Mouse (Mus musculus): ENCODE measurements around the gene Gng3. TPM values are rescaled to one million over a fixed set of nuclear protein-coding genes. Genes with fewer than 3 reads are reported as not detected.

Gene Gng3
- polyA plus RNA-seq, 1 experiment from 2014 or later, result 0.62 TPM

GRCm38 (mm10) chr19:8820424-8820956 lies 18.5 kb downstream of the Gng3 start:
- Histone ChIP-seq H3K4me3 (peak overlapping the region; percentile 100), H3K27me3 (replicated peaks) (no peaks in the 10 kb centered on the region), H3K36me3 (peaks cover 56% of the 10 kb centered on the region), H3K9ac (peak overlapping the region; percentile 99), H3K4me2 (peak overlapping the region; percentile 84), H3K27ac (peak overlapping the region; percentile 100), H3K4me1 (peaks cover 47% of the 10 kb centered on the region), H3K9me3 (replicated peaks) (no peaks in the 10 kb centered on the region)
- under 1% methylated on average over 48 of the region's 48 CpGs for WGBS (ENCODE audit: insufficient replicate concordance)
- ATAC-seq, result peak; percentile 63

- Histone ChIP-seq H3K27me3 (replicated peaks) (no peaks in the 10 kb centered on the region), H3K4me2 (peak within 1 kb of the TSS; percentile 84), H3K9ac (peak within 1 kb of the TSS; percentile 99), H3K4me1 (peaks cover 47% of the 10 kb centered on the region), H3K36me3 (peaks cover 56% of the 10 kb centered on the region), H3K9me3 (replicated peaks) (no peaks in the 10 kb centered on the region), H3K27ac (peak within 1 kb of the TSS; percentile 100), H3K4me3 (peak within 1 kb of the TSS; percentile 100)
- ATAC-seq, result peak; percentile 92
- under 1% methylated on average over 83 of the region's 83 CpGs for WGBS (ENCODE audit: insufficient replicate concordance)
Observed at GRCm38 (mm10) chr19:8819596-8820423, 19.2 kb downstream of the Gng3 start, which contains the start of gene Hnrnpul2. Gene Hnrnpul2 (plus strand): TSS chr19:8820010.

GRCm38 (mm10) chr19:8818801-8819595 lies 20.0 kb downstream of the Gng3 start, which contains the start of gene Ttc9c:
Gene Ttc9c (minus strand): TSS chr19:8819333.
- peak within 1 kb of the TSS; percentile 84 for H3K4me2 ChIP-seq
- peak within 1 kb of the TSS; percentile 100 for H3K27ac ChIP-seq
- H3K4me1 ChIP-seq, result peaks cover 47% of the 10 kb centered on the region
- H3K27me3 ChIP-seq (replicated peaks), result no peaks in the 10 kb centered on the region
- peak within 1 kb of the TSS; percentile 99 for H3K9ac ChIP-seq
- H3K4me3 ChIP-seq, result peak within 1 kb of the TSS; percentile 100
- H3K36me3 ChIP-seq, result peaks cover 55% of the 10 kb centered on the region
- no peaks in the 10 kb centered on the region for H3K9me3 ChIP-seq (replicated peaks)
- 1% methylated on average over 33 of the region's 33 CpGs for WGBS (ENCODE audit: insufficient replicate concordance)
- peak; percentile 81 for ATAC-seq

GRCm38 (mm10) chr19:8818301-8818798 lies 20.6 kb downstream of the Gng3 start:
- 14% methylated on average over 14 of the region's 14 CpGs for WGBS (ENCODE audit: insufficient replicate concordance)
- no peak for ATAC-seq
- peak overlapping the region; percentile 100 for H3K4me3 ChIP-seq

GRCm38 (mm10) chr19:8817001-8817400 lies 22.0 kb downstream of the Gng3 start:
- H3K9me3 ChIP-seq (replicated peaks), result no peaks in the 10 kb centered on the region
- H3K9ac ChIP-seq, result peak overlapping the region; percentile 14
- H3K27me3 ChIP-seq (replicated peaks), result no peaks in the 10 kb centered on the region
- H3K27ac ChIP-seq, result 0 out of 2 replicates have a peak overlapping the region, but pooled peaks have one; percentile 1
- ATAC-seq, result no peak
- H3K4me3 ChIP-seq, result peak overlapping the region; percentile 100; the same call in 1 of the 2 replicates
- peaks cover 55% of the 10 kb centered on the region for H3K36me3 ChIP-seq
- peak overlapping the region; percentile 84 for H3K4me2 ChIP-seq
- WGBS (ENCODE audit: insufficient replicate concordance), result 74% methylated on average over 3 of the region's 3 CpGs
- H3K4me1 ChIP-seq, result peaks cover 34% of the 10 kb centered on the region

More at GRCm38 (mm10) chr19:8818301-8818798, 20.6 kb downstream of the Gng3 start:
- H3K4me1 ChIP-seq, result peaks cover 47% of the 10 kb centered on the region
- no peaks in the 10 kb centered on the region for H3K27me3 ChIP-seq (replicated peaks)
- no peaks in the 10 kb centered on the region for H3K9me3 ChIP-seq (replicated peaks)
- H3K36me3 ChIP-seq, result peaks cover 55% of the 10 kb centered on the region
- H3K9ac ChIP-seq, result peak overlapping the region; percentile 99
- H3K4me2 ChIP-seq, result peak overlapping the region; percentile 84
- peak overlapping the region; percentile 100 for H3K27ac ChIP-seq

GRCm38 (mm10) chr19:8815812-8816211 lies 23.2 kb downstream of the Gng3 start:
- Histone ChIP-seq H3K36me3 (peaks cover 64% of the 10 kb centered on the region), H3K4me3 (no peak overlapping the region), H3K9me3 (replicated peaks) (no peaks in the 10 kb centered on the region), H3K4me2 (no peak overlapping the region), H3K9ac (peak overlapping the region; percentile 12; the same call in 1 of the 2 replicates), H3K27ac (no peak overlapping the region), H3K27me3 (replicated peaks) (no peaks in the 10 kb centered on the region), H3K4me1 (peaks cover 31% of the 10 kb centered on the region)
- ATAC-seq, result no peak
- 84% methylated on average over 11 of the region's 11 CpGs for WGBS (ENCODE audit: insufficient replicate concordance)

- no peak for ATAC-seq
- Histone ChIP-seq H3K36me3 (peaks cover 64% of the 10 kb centered on the region), H3K27me3 (replicated peaks) (no peaks in the 10 kb centered on the region), H3K9ac (no peak overlapping the region), H3K4me1 (peaks cover 21% of the 10 kb centered on the region), H3K4me2 (no peak overlapping the region), H3K4me3 (no peak overlapping the region), H3K27ac (peak overlapping the region; percentile 12), H3K9me3 (replicated peaks) (no peaks in the 10 kb centered on the region)
- 87% methylated on average over 5 of the region's 5 CpGs for WGBS (ENCODE audit: insufficient replicate concordance)
Observed at GRCm38 (mm10) chr19:8806810-8807209, 32.2 kb downstream of the Gng3 start.

- H3K36me3 ChIP-seq, result peaks cover 42% of the 10 kb centered on the region
- no peak overlapping the region for H3K4me3 ChIP-seq
- no peaks in the 10 kb centered on the region for H3K9me3 ChIP-seq (replicated peaks)
- peak overlapping the region; percentile 81; the same call in 1 of the 2 replicates for H3K4me2 ChIP-seq
- H3K9ac ChIP-seq, result no peak overlapping the region
- WGBS (ENCODE audit: insufficient replicate concordance), result 63% methylated on average over 11 of the region's 11 CpGs
- H3K27ac ChIP-seq, result peak overlapping the region; percentile 78
- H3K27me3 ChIP-seq (replicated peaks), result no peaks in the 10 kb centered on the region
- H3K4me1 ChIP-seq, result peaks cover 30% of the 10 kb centered on the region
- ATAC-seq, result no peak
Observed at GRCm38 (mm10) chr19:8803879-8804660, 34.9 kb downstream of the Gng3 start.

- Histone ChIP-seq H3K27ac (peak overlapping the region; percentile 78), H3K4me3 (peak overlapping the region; percentile 67), H3K9ac (peak overlapping the region; percentile 34), H3K4me2 (peak overlapping the region; percentile 81), H3K27me3 (replicated peaks) (no peaks in the 10 kb centered on the region), H3K4me1 (peaks cover 35% of the 10 kb centered on the region), H3K9me3 (replicated peaks) (no peaks in the 10 kb centered on the region), H3K36me3 (peaks cover 34% of the 10 kb centered on the region)
- 65% methylated on average over 9 of the region's 9 CpGs for WGBS (ENCODE audit: insufficient replicate concordance)
- ATAC-seq, result no peak
Observed at GRCm38 (mm10) chr19:8803204-8803780, 35.7 kb downstream of the Gng3 start.

- Histone ChIP-seq H3K4me2 (peak within 1 kb of the TSS; percentile 81), H3K9ac (peak within 1 kb of the TSS; percentile 68), H3K27ac (peak within 1 kb of the TSS; percentile 83), H3K36me3 (peaks cover 24% of the 10 kb centered on the region), H3K27me3 (replicated peaks) (no peaks in the 10 kb centered on the region), H3K4me1 (peaks cover 41% of the 10 kb centered on the region), H3K9me3 (replicated peaks) (no peaks in the 10 kb centered on the region), H3K4me3 (peak within 1 kb of the TSS; percentile 67)
- under 1% methylated on average over 30 of the region's 30 CpGs for WGBS (ENCODE audit: insufficient replicate concordance)
- ATAC-seq, result peak; percentile 96
Observed at GRCm38 (mm10) chr19:8802130-8802821, 36.7 kb downstream of the Gng3 start, which contains the start of gene Zbtb3. Gene Zbtb3 (plus strand): TSS chr19:8802555.
